Mouse (Mus musculus) heart, postnatal 36 days (tissue): ENCODE data around the gene Appl1. TPM values are rescaled to one million over a fixed set of nuclear protein-coding genes. Genes with fewer than 3 reads are reported as not detected.

Experiments
- DNase-seq, 2 experiments: peaks; one replicate each; pipeline ENCODE4 v3.0.0; 2021 to 2022
- intact Hi-C: fragments of 180-260 bp; cut with DNase I; formaldehyde crosslinking; loops from one replicate; pipeline ENCODE4 v1.15.1; 2025
- total RNA-seq, 2 experiments: library from RNA; stranded (reverse); gene quantifications; 2 replicates each; pipeline ENCODE4 v1.2.3; 2021

The Appl1 gene
- 10 to 100 TPM; 19.7 to 21.8 TPM for total RNA-seq

GRCm38 (mm10) chr14:26971106-26971789 lies at the start of gene Appl1:
Gene Appl1 (minus strand): TSS chr14:26971232.
- no peak for DNase-seq

GRCm38 (mm10) chr14:27019850-27020249 lies 48.8 kb upstream of the Appl1 start:
- DNase-seq = no peak
- intact Hi-C loops = no loop called here

More at GRCm38 (mm10) chr14:26971106-26971789, at the start of gene Appl1:
- intact Hi-C loops = loop anchor here (10.0 kb wide), 1 partner anchor 454 kb away; the partner anchor contains the start of gene Fam208a

- intact Hi-C loops = no loop called here
- DNase-seq = no peak
Measured at GRCm38 (mm10) chr14:27017936-27018335, 46.9 kb upstream of the Appl1 start.

GRCm38 (mm10) chr14:27013658-27014057 lies 42.6 kb upstream of the Appl1 start:
- intact Hi-C loops = no loop called here
- DNase-seq = no peak

- intact Hi-C loops = no loop called here
- no peak for DNase-seq
Measured at GRCm38 (mm10) chr14:27011561-27011960, 40.5 kb upstream of the Appl1 start.

- intact Hi-C loops = no loop called here
- DNase-seq = no peak
Measured at GRCm38 (mm10) chr14:27005937-27006336, 34.9 kb upstream of the Appl1 start.

GRCm38 (mm10) chr14:27004906-27005305 lies 33.9 kb upstream of the Appl1 start:
- intact Hi-C loops = no loop called here
- no peak for DNase-seq

- no peak for DNase-seq
- intact Hi-C loops = no loop called here
Measured at GRCm38 (mm10) chr14:27000386-27000785, 29.4 kb upstream of the Appl1 start.

GRCm38 (mm10) chr14:26996257-26996656 lies 25.2 kb upstream of the Appl1 start:
- no peak for DNase-seq
- intact Hi-C loops = no loop called here

GRCm38 (mm10) chr14:26994211-26994741 lies 23.2 kb upstream of the Appl1 start, which contains the start of gene Hesx1:
Gene Hesx1 (plus strand): TSS chr14:26994416.
- peak; percentile 27 to 28 for DNase-seq
- intact Hi-C loops = no loop called here

GRCm38 (mm10) chr14:26993427-26993826 lies 22.4 kb upstream of the Appl1 start:
- DNase-seq = no peak
- intact Hi-C loops = no loop called here

GRCm38 (mm10) chr14:26991622-26992021 lies 20.6 kb upstream of the Appl1 start:
- intact Hi-C loops = loop anchor here (2.0 kb wide), 1 partner anchor 37 kb away; no protein-coding TSS in a partner anchor

GRCm38 (mm10) chr14:26988694-26989093 lies 17.7 kb upstream of the Appl1 start:
- intact Hi-C loops = no loop called here
- DNase-seq = peak in 1 of 2 experiments; percentile 4

More at GRCm38 (mm10) chr14:26991622-26992021, 20.6 kb upstream of the Appl1 start:
- DNase-seq = no peak

- DNase-seq = no peak
- intact Hi-C loops = loop anchor here (5.0 kb wide), 1 partner anchor 115 kb away; no protein-coding TSS in a partner anchor
Measured at GRCm38 (mm10) chr14:26982150-26982530, 11.1 kb upstream of the Appl1 start.

GRCm38 (mm10) chr14:26981494-26982149 lies 10.6 kb upstream of the Appl1 start:
- intact Hi-C loops = loop anchor here (2.0 to 5.0 kb wide), 2 partner anchors 47 to 116 kb away; no protein-coding TSS in a partner anchor
- DNase-seq = no peak

- intact Hi-C loops = loop anchor here (2.0 to 5.0 kb wide), 2 partner anchors 48 to 116 kb away; no protein-coding TSS in a partner anchor
- no peak for DNase-seq
Measured at GRCm38 (mm10) chr14:26981021-26981420, 10.0 kb upstream of the Appl1 start.

GRCm38 (mm10) chr14:26979808-26980207 lies 8.8 kb upstream of the Appl1 start:
- intact Hi-C loops = loop anchor here (2.0 to 10.0 kb wide), 3 partner anchors 49 to 445 kb away; partner anchors contain the start of gene Fam208a
- DNase-seq = no peak

- DNase-seq = no peak
- intact Hi-C loops = loop anchor here (10.0 kb wide), 1 partner anchor 447 kb away; the partner anchor contains the start of gene Fam208a
Measured at GRCm38 (mm10) chr14:26977500-26977899, 6.5 kb upstream of the Appl1 start.

GRCm38 (mm10) chr14:26976212-26976611 lies 5.2 kb upstream of the Appl1 start:
- intact Hi-C loops = loop anchor here (10.0 kb wide), 1 partner anchor 449 kb away; the partner anchor contains the start of gene Fam208a
- DNase-seq = no peak

- intact Hi-C loops = loop anchor here (10.0 kb wide), 1 partner anchor 449 kb away; the partner anchor contains the start of gene Fam208a
Measured at GRCm38 (mm10) chr14:26975490-26975889, 4.5 kb upstream of the Appl1 start.

GRCm38 (mm10) chr14:26973089-26973488 lies 2.1 kb upstream of the Appl1 start:
- no peak for DNase-seq
- intact Hi-C loops = loop anchor here (10.0 kb wide), 1 partner anchor 452 kb away; the partner anchor contains the start of gene Fam208a

More at GRCm38 (mm10) chr14:26975490-26975889, 4.5 kb upstream of the Appl1 start:
- no peak for DNase-seq
